Mouse (Mus musculus) NIH3T3 (cell line): Measurements from ENCODE around the gene Foxn3.

ENCODE experiments used
- DNase-seq: peaks from one replicate; pipeline ENCODE4 v3.0.0-alpha.2; 2012; ENCODE audit warnings: low read depth

The Foxn3 gene

DNA sequence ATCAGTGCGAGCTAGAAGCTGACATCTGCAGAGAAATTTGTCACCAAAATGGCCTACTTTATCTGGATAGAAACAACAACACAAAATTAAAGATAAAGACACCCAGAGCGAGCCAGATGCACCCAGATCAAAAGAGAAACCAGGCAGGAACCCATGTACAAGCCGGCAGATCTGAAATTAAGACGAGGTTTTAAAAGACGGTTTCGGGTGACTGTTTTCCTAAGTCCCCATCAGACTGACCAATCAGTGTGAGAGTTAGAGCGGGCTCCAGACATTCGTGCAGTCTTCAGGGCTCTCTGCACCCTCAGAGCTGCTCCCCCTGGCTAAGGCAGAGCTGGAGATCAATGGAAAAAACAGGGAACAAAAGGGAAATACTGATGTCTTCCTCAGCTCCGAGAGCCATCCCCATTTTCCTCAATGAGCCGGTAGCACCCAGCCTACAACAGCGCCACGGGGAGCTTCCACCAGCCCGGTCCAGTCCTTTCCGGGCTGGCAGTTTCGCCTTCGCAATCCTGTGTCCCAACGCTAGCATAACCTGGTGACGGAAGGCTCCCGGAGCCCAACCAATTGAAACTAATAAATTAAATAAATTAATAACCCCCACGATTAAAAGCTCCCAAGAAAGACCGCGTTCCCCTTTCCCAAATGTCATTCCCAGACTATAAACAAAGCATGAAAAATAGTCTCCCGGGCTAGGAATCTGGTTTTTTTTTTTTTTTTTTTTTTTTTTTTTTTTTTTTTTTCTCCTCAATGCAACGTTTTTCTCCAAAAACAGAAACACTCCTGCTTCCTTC is 1.1 kb downstream of the Foxn3 start:
- DNase-seq = peak; percentile 62

DNA sequence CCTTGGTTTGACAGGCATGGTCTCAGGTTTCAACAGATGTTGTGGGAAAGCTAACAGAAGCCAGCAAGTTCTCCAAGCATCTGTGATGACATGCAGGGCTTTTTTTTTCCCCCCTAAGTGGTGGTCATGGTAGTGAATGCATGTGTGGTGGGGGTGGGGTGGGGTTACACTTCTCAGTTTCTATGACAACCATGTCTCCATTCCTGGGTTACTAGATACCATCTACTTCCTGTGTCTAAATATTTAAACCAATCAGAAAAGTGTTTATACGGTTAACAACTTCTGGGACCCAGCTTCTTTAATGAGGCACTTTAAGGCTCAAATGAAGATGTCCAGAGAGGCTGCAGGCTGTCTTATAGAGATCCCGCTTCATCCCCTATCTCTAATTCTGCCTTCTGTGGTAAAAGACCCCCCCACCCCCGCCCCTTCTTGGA is 2.0 kb downstream of the Foxn3 start:
- DNase-seq = peak; percentile 64

DNA sequence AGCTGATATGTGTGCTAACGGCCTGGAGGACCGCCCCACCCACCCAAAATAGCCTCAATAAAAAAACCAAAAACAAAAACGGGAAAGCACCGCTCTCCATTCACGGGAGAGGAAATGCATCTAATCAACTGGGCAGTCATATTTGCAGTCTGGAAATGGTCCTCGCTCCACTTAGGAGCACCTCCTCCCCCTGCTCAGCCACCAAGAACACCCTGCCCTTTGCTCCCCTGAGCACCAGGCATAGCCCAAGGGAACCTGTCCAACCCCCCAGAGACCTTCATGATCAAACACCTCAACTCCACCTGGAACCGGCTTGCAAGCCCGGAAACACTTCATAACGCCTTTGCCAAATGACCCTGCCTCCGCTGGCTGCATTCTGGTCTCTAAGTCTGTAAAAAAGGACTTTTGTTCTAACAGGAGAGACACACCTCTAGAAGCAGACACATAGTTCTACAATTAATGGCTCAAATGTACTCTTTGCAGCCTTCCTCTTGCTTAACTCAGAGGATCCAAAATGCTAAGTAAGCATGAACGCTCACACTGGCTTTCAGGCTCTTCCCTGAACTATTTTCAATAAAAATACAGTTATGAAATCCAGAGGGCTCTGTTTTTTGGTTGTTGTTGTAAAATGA is 2.6 kb downstream of the Foxn3 start:
- no peak for DNase-seq

DNA sequence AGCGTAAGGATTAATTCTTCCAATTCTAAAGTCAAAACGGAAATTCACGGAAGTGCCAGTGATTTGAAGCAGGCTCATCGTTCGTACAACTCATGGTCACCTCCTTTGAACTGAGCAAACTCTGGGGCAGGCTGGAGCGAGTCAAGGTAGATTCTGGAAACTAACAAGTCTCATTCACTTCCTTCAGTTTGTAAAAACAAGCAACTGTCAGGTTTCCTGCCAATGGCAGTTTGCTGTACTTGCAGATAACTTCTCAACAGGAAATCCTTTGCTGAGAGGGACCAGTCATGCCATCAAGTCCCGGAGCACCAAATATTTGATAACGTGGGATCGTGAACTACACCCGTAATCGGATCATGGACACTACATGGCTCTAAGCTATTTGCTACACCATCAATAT is 3.9 kb downstream of the Foxn3 start:
- no peak for DNase-seq

DNA sequence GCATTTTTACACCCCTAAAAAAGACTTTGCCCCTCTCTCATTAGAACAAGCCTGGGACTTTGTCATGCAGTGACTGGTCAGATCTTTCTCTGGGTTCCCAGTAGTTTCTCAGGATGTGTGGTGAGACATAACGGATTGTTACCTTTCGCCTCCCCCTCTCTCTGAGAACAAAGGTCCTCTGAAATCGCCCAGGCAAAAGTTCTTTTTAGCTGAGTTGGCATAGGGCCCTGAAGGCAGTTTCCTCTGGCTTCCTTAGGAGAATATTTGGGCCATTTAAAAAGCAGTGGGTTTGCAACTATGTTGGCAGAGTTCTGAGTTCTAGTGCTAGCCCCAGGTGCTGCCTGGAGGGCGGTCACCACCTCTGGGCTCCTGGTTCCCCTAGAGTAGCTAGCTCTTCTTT is 4.9 kb downstream of the Foxn3 start:
- DNase-seq = no peak

DNA sequence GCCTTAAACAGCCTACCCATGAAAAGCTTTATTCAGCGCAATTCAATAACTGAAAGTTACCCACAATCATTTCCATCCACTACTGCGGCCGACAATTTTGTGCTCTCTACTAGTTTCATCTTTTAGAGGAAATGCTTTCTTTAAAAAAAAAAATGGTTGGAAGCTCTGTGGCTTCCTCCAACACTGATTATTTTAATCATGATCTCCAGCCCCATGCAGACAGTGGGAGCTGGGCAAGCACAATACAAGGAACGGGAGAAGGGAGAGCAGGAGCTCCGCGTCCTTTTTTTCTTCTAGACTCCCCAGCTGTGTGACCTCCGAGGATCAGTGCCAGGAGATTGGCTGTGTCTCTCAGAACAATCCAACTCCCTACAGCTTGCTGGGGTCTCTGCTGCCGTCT is 5.9 kb downstream of the Foxn3 start:
- DNase-seq = no peak

DNA sequence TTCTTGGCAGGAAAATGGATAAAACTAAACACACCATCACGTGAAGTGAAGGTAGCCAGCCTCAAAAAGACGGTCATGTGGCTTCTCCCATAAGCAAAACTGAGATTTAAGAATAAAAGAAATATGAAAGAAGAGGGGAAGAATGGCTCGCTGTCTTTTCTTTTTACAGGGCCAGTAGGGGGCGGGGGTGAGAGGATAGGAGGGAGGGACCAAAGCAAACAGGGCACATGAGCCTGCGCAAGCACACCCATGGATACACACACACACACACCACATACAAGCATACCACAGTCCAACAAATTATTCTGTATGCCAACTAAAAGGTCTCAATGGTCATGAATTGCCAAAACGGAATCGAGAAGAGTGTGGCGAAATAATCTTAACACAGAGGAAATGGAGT is 12.8 kb downstream of the Foxn3 start:
- DNase-seq = peak; percentile 32

DNA sequence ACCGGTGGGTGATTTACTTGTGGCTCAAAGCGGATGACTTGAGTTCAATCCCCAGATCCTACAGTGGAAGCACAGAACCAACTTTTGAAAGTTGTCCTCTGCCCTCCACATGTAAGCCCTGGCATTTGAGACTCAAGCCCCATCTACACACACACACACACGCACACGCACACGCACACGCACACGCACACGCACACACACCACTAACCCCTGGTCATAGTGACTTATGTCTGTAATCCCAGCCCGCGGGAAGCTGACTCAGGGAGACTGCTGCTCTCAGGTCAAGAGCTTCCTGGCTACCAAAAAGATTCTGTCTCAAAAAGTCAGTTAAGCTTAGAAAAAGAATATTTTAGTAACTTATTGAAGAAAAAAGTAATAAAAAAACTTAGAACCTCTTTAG is 13.6 kb downstream of the Foxn3 start:
- no peak for DNase-seq

DNA sequence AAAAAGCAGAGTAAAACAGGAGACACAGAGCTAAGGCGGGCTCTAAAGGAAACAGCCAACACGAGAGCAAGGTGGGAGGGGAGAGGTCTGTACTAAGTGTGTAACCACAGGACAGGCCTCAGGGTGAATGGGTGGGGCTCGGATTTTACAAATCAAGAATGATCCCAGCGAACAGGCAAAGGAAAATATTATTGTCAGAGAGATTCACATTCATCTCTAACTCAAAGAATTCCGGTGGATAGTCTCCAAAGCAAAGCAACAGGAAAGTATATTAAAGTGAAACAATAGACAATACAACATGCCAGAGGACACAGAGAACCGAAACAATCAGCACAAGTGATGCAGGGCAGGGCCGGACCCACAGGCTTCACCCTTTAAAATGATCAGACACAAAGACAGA is 15.0 kb downstream of the Foxn3 start:
- no peak for DNase-seq

DNA sequence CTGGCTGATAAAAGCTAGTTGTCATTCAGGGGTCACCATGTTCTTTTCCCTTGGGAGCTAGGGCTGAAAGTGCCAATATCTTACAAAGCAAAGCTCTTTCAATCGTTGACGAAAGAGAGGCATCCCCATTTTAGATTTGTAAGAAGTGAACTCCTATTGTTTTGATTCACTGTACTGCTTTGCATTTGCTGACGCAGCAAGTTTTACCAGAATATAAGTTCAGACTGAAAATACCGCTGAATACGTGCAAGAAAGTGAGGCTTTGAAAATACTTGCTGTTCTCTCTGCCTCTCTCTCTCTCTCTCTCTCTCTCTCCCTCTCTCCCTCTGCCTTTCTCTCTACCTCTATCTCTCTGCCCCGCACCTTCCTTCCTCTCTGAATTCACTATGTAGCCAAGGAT is 16.1 kb downstream of the Foxn3 start:
- no peak for DNase-seq

DNA sequence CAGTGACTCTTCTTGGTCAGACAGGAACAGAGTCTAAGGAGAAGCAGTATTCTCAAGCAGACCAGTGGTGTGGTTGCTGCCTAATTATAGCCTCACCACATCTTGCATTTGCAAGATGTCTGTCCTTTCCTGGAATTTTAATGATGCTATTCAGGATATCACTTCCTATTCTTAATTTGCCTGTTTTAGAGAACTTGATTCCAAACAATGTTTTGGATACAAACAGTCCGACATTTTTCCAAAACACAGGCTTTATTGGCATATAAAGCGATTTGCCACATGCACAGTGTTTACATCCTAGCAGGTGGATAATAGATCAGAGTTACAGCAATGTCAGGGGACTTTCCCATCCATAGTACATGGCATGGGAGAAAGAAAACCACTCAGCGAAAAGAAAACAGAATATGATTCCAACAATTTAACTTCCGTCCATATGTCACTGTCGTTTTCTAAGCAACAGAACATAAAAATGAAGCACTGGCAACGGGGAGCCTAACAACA is 18.1 kb downstream of the Foxn3 start:
- no peak for DNase-seq

DNA sequence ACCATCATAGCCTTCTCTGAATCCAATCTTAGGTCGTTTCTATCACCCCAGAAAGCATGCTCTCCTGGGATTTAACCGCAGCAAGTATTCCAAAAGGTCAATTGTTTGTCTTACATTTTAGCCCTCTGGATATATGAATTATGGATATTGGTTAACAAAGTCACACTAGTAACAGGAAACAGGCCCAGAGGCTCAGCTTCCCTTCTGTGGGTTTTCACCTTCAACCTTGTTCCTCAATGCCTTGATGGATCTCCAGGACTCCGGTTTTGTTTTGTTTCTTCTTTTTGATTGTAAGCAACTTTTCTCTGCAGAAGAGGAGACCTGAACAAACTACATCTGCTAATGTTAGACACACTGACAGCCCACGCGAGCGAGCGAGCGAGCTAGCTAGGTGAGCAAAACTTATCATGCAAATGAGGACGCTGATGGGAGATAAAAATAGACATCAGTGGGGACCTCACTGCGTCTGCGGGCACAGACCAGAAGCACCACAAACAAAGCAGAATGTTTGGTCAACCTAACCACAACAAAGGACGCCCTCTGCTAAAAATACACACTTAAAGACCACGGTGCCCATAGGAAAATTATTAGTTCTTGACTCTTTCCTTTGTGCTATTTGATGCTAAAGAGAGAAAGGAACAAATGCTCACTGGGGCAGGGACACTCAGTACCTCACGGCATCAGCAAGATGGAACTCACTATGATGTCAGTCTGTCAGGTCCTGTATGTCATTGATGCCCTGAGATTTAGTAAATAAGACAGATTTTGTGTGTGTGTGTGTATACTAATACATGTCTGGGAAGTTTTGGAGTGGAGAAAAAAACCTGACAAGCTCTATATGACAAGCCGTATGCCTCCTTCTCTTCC is 18.9 kb downstream of the Foxn3 start:
- no peak for DNase-seq

DNA sequence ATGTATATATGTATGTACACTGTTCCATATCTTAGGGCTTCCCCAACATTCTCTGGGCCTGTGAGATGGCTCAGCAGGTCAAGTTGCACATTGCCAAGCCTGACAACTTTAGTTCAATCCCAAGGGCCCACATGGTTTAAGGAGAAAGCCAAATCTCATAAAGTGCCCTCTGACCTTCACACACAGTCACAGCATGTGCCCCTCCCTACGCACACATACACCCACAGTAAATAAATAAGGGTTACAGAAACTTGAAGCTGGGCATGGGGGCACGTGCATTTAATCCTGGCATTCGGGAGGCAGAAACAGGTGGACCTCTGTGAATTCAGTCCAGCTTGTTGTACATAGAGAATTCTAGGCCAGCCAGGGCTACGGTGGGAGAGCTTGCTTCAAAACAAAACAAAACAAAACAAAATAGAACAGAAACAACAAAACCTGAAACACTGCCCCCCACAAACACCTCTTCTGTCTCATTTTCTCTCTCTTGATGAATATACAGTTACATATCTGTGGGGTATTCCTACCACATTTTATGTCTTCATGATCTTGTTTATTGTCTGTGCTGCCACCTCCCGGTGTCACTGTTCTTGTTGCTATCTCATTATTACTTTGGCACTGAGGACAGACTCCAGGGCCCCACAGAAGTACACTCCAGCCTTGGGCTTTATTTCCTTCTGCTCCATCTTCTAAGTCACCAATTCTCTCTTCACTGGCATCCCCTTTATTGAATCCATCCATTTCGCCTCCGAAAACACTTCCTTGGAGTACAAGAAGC is 19.8 kb downstream of the Foxn3 start:
- peak; percentile 17 for DNase-seq

DNA sequence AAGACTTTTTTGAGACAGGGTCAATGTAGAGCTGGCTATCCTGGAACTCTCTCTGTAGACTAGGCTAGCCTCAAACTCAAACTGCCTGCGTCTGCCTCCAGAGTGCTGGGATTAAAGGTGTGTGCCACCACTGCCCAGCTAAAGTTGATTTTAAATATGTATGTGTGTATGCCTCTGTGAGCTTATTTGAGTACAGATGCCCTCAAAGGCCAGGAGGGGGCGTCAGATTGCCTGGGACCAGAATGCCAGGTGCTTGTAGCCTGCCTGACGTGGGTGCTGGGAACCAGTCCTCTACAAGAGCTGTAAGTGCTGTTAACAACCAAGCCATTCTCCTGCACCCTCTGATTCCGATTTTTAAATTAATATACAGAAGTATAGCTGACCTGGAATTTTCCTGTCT is 23.2 kb downstream of the Foxn3 start:
- no peak for DNase-seq

DNA sequence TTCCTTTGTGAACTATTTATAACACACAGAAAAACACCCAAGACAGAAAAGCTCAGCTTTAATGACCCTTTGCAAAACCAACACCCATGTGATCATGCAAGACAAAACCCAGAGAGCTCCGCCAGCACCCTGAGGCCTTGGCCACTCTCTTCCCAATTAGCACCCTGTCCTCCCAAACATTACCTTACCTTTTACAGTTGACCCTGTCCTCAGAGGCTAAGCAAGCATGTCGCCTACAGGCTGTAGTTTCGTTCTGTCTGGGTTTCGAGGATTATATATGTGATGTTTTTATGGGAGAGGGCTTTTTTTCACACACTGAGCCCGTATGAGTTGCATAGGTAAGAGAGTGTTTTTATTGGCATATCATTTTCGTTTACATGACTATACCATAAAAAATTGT is 26.1 kb downstream of the Foxn3 start:
- no peak for DNase-seq

DNA sequence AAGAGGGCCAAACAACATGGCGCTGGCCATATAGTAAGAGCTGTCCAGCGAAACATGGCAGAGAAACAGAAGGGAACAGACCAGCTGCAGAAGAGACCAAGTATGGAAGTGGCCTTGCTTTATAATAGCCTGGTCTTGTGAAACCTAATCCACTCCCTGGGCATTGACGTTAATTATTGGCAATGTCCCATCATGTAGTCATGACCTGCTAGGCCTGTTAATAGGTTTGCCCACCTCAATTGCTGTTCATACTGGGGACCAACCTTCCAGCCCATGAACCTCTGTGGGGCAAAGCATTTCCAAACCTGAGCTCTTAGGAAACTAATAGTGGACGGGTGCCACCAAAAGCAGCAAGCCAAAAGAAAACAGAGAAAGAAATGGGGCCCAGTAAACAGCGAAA is 27.0 kb downstream of the Foxn3 start:
- no peak for DNase-seq

DNA sequence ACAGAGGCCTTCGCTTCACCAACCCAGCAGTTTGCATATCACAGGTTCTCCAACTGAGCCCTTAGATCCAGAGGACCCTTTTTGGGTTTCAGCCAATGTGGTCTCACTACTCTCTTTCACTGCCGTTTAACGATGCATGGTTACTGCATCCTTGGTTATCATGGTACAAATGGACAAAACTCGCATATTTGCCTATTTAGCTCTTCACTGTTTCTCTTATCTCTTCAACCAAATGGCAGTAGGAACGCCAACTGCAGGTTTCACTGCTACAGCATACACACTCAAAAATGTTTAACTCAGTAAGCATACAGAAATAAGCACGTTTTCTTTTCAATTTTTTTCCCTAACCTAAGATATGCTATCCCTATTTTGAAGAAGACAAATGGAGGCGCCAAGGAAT is 31.0 kb downstream of the Foxn3 start:
- DNase-seq = no peak

DNA sequence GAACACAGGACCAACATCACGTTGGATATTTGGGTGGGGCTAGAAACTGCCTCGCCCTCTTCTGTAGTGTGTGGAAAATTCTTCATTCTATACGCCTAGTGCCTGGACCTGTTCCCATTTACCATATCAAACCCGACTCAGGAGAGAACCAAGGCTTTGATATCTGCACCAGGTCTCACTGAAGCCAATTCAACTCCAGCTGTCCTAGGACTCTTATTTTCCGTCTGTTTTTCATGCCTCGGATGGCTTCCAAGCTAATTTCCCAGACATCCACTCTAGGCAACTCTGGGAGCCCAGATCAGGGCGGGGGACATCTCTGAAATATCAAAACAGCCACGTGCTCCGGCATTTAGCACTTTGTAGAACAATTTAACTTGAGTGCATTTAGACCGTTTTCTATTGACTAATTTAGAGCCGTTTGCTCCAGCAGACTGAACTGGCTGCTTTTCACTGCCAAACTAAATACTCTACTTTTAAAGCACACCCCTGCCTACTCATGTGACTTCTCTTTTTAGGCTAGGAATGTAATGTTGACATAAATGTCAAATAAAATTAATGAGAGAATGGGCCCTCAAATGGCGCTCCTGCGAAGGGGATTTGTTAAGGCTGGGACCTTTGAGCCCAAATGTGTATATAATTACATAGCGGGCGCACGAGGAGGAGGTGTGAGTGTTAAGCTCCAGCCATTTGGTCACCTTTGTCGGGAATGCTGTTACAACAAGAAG is 33.5 kb downstream of the Foxn3 start:
- no peak for DNase-seq

DNA sequence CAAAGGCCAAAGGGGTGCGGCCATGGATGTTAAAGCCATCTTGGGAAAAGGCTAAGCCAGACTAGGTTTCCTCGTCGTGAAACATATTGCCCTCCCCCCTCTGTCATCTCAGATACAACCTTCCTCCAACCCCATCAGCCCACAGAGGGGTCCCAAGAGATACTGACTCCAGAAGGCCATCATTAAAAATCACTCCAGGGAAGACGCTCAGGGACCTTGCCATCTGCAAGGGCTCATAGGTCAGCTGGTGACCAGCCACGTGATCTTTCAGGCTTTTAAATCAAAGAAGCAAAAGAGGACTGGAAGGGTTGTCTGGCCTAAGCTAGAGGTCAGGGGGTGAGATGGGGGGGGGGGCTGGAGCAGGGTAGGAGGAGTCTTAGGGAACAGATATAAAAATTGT is 34.4 kb downstream of the Foxn3 start:
- DNase-seq = no peak

DNA sequence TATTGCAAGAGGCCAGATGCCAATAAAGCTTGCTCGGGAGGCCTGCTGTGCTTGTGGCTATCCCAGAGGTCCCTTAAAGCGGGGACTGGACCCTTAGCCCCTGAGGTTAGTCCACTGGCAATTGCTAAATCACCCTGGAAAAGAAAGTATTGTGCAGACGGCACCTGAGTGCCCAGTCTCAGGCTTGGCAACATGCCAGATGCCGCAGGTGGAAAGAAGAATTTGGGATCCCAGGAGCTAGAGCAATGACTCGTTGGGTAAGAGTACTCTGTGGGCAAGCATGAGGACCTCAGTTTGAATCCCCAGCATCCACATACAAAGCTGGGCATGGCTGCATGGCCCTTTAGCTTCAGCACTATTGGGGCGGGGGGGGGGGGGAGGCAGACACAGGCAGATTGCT is 35.9 kb downstream of the Foxn3 start:
- no peak for DNase-seq

DNA sequence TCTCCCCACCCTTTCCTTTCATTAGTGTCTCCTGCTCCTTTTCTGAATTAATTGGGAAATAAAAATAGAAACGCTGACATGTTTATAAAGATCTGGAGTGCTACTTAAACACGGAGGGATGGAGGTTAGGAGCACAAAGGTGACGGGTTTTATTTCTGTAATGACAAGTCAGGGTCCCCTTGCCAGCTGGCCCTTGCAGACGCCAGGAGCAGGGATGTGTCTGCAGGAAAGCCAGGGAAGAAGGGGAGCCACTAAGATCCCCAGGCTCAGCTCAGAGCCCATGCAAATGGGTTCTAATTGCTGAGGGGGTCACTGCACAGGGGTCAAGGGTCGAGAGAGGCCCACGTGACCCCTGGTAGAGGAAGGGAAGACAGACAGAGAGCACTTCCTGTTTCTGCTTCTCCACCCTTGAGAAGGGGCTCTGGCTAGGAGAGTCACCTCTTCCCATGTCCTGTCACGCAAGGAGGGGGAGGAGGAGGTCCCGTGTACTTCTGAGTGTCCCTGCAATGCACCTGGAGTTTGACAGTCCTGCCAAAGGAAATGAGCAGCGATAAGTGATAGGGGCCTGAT is 36.7 kb downstream of the Foxn3 start:
- DNase-seq = no peak
